Mouse (Mus musculus): ENCODE measurements around the gene Pou3f4.

DNA sequence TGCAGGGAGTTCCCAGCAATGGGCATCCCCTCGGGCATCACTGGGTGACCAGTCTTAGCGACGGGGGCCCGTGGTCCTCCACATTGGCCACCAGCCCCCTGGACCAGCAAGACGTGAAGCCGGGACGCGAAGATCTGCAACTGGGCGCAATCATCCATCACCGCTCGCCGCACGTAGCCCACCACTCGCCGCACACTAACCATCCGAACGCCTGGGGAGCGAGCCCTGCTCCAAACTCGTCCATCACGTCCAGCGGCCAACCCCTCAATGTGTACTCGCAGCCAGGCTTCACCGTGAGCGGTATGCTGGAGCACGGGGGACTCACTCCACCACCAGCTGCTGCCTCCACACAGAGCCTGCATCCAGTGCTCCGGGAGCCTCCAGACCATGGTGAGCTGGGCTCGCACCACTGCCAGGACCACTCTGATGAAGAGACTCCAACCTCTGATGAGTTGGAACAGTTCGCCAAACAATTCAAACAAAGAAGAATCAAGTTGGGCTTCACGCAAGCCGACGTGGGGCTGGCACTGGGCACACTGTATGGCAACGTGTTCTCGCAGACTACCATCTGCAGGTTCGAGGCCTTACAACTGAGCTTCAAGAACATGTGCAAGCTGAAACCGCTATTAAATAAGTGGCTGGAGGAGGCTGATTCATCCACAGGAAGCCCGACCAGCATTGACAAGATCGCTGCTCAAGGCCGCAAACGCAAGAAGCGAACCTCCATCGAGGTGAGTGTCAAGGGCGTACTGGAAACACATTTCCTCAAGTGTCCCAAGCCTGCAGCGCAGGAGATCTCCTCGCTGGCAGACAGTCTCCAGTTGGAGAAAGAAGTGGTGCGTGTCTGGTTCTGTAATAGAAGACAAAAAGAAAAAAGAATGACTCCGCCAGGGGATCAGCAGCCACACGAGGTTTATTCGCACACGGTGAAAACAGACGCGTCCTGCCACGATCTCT, 790 bp downstream of the Pou3f4 start:
- TF ChIP-seq TAL1 (IDR thresholded peaks at IDR 0.05; ENCODE audit: low read length) (no peak), GATA1 (IDR thresholded peaks at IDR 0.05; ENCODE audit: low read length) (no peak)
